ENCODE assay signal across 23 mouse cellular contexts in the genomic region with DNA sequence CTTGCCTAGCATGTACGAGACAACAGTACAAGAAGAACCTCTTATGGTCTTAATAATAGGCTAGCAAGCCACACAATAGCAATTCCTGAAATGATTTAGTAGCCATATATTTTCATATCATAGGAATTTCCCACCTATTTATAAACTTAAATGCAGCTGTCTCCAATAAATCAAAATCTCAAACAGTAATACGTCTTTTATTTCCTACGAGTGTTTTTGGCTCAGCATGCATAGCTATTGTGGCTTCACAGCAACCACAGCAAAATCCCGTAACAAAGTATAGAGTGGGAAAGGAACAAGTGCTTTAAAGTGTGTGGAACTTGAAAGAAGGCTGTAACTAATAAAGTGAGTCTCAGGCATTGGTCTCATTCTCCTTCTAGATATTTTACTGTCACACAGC. TPM values are rescaled to one million over a fixed set of nuclear protein-coding genes. Genes with fewer than 3 reads are reported as not detected.
DNase-seq lines count a peak whose midpoint lies in the region; ATAC-seq and TF ChIP-seq lines count a peak whose summit lies in the region.
"Had no signal": no experiment of that assay in that cellular context is flagged by ENCODE, and none has a peak within 500 bp of the region (broad histone marks: within the 10 kb centered on the region; RNA-seq: fewer than 3 reads in every experiment).

No protein-coding gene starts in this region.

- H3K4me3 ChIP-seq in heart, embryonic 11.5 days (ENCODE audit: low read depth, low read length) = no peak overlapping the region
- H3K4me3 ChIP-seq in limb, embryonic 14.5 days (replicated peaks; ENCODE audit: low read length) = no peak overlapping the region
- no peak overlapping the region for H3K4me3 ChIP-seq in limb, embryonic 10.5 days
- no peak overlapping the region for H3K4me3 ChIP-seq in myocyte
- H3K4me3 ChIP-seq in left cerebral cortex, adult 2 months = no peak overlapping the region
- H3K4me3 ChIP-seq: embryonic facial prominence, embryonic 13.5 days; forebrain, embryonic 13.5 days; forebrain, embryonic 15.5 days had no signal

- no peak for TF ChIP-seq CTCF in left cerebral cortex, adult 2 months (IDR thresholded peaks at IDR 0.05)

- no peaks in the 10 kb centered on the region for H3K79me2 ChIP-seq in myocyte (ENCODE audit: control insufficient read depth, insufficient read depth)

- H3K9ac ChIP-seq in heart, embryonic 11.5 days (ENCODE audit: low read depth, low read length) = no peak overlapping the region
- H3K9ac ChIP-seq in limb, embryonic 14.5 days (ENCODE audit: low read depth, low read length, severe bottlenecking) = no peak overlapping the region
- H3K9ac ChIP-seq: embryonic facial prominence, embryonic 13.5 days; forebrain, embryonic 13.5 days; forebrain, embryonic 15.5 days; forebrain, postnatal 0 days had no signal

- no peak overlapping the region for H3ac ChIP-seq in myocyte (ENCODE audit: control insufficient read depth, insufficient read length)

- H3K4me2 ChIP-seq in heart, embryonic 11.5 days = no peak overlapping the region
- H3K4me2 ChIP-seq in limb, embryonic 14.5 days (replicated peaks; ENCODE audit: low read depth, low read length, severe bottlenecking) = no peak overlapping the region
- H3K4me2 ChIP-seq in myocyte (ENCODE audit: low read depth) = peak overlapping the region; percentile 57
- H3K4me2 ChIP-seq: embryonic facial prominence, embryonic 13.5 days; forebrain, embryonic 13.5 days; forebrain, embryonic 15.5 days had no signal

- peaks cover 4% of the 10 kb centered on the region; the same call in 1 of the 2 replicates for H3K36me3 ChIP-seq in heart, embryonic 11.5 days (ENCODE audit: control insufficient read depth, insufficient read depth, low read length)
- H3K36me3 ChIP-seq in limb, embryonic 14.5 days (ENCODE audit: control insufficient read depth, insufficient read depth, low read length) = peaks cover 17% of the 10 kb centered on the region
- peaks cover 47% of the 10 kb centered on the region for H3K36me3 ChIP-seq in limb, embryonic 10.5 days
- H3K36me3 ChIP-seq in myocyte (ENCODE audit: control insufficient read depth, insufficient read depth) = no peaks in the 10 kb centered on the region

- peak; percentile 51 for DNase-seq in heart, adult 11 months
- DNase-seq in limb, embryonic 14.5 days (ENCODE audit: low spot score) = peak; percentile 29
- no peak for DNase-seq in limb, embryonic 10.5 days (ENCODE audit: low spot score)
- no peak for DNase-seq in left cerebral cortex, adult 2 months (ENCODE audit: extremely low spot score in 1 of 2, low spot score in 2 of 2)
- DNase-seq: adrenal gland, adult 8-10 months; adrenal gland, postnatal 14 days; adrenal gland, postnatal 36 days; cerebellum, adult 11-12 months; cerebellum, adult 2 months; cerebellum, adult 9-10 months; cerebellum, postnatal 10 days; cerebellum, postnatal 25 days; forebrain, postnatal 0 days had no signal

- no peaks in the 10 kb centered on the region for H3K27me3 ChIP-seq in heart, embryonic 11.5 days (ENCODE audit: control insufficient read depth, insufficient read depth, low read length)
- H3K27me3 ChIP-seq in limb, embryonic 14.5 days (ENCODE audit: control insufficient read depth, insufficient read depth, low read length) = no peaks in the 10 kb centered on the region
- no peaks in the 10 kb centered on the region for H3K27me3 ChIP-seq in limb, embryonic 10.5 days (ENCODE audit: low read depth, poor library complexity, severe bottlenecking)
- H3K27me3 ChIP-seq in myocyte (ENCODE audit: control insufficient read depth, insufficient read depth, insufficient read length) = no peaks in the 10 kb centered on the region
- H3K27me3 ChIP-seq: CH12.LX; embryonic facial prominence, embryonic 13.5 days; forebrain, embryonic 13.5 days; forebrain, embryonic 15.5 days; Patski had no signal

- H3K27ac ChIP-seq in heart, embryonic 11.5 days (ENCODE audit: low read depth, low read length) = no peak overlapping the region
- no peak overlapping the region for H3K27ac ChIP-seq in limb, embryonic 14.5 days (replicated peaks; ENCODE audit: low read depth, low read length)
- no peak overlapping the region for H3K27ac ChIP-seq in limb, embryonic 10.5 days
- no peak overlapping the region for H3K27ac ChIP-seq in left cerebral cortex, adult 2 months
- H3K27ac ChIP-seq: embryonic facial prominence, embryonic 13.5 days; forebrain, embryonic 13.5 days; forebrain, embryonic 15.5 days had no signal

- no peak for TF ChIP-seq POLR2A in limb, embryonic 14.5 days (IDR thresholded peaks at IDR 0.05; ENCODE audit: borderline replicate concordance, extremely low read depth, insufficient read depth, insufficient read length)
- no peak for TF ChIP-seq POLR2A in myocyte (IDR thresholded peaks at IDR 0.05; ENCODE audit: insufficient read length, low read depth)

- no peaks in the 10 kb centered on the region for H3K9me3 ChIP-seq in heart, embryonic 11.5 days (replicated peaks; ENCODE audit: control insufficient read depth, low read length)
- no peaks in the 10 kb centered on the region for H3K9me3 ChIP-seq in limb, embryonic 14.5 days (ENCODE audit: control insufficient read depth, low read length)
- no peaks in the 10 kb centered on the region for H3K9me3 ChIP-seq in limb, embryonic 10.5 days (replicated peaks)
- H3K9me3 ChIP-seq: embryonic facial prominence, embryonic 13.5 days; forebrain, embryonic 13.5 days; forebrain, embryonic 15.5 days; G1E had no signal

- no peaks in the 10 kb centered on the region for H3K4me1 ChIP-seq in heart, embryonic 11.5 days (ENCODE audit: control insufficient read depth, insufficient read depth, low read length)
- 0 out of 2 replicates have a peak, but pooled peaks cover 6% of the 10 kb centered on the region for H3K4me1 ChIP-seq in limb, embryonic 14.5 days (ENCODE audit: control insufficient read depth, insufficient read depth, low read length)
- peaks cover 7% of the 10 kb centered on the region; the same call in 1 of the 2 replicates for H3K4me1 ChIP-seq in limb, embryonic 10.5 days
- H3K4me1 ChIP-seq: forebrain, embryonic 13.5 days; forebrain, embryonic 15.5 days had no signal

- intact Hi-C loops in left cerebral cortex, adult 2 months (cut with DNase I) = no loop called here

- ATAC-seq in heart, embryonic 11.5 days (replicated peaks; ENCODE audit: insufficient number of reproducible peaks, low FRiP score, low TSS enrichment) = no peak
- peak; percentile 60; the same call in 1 of the 2 replicates for ATAC-seq in limb, embryonic 14.5 days (ENCODE audit: low FRiP score, low read depth)
- ATAC-seq: activated CD4-positive, CD25-positive, alpha-beta regulatory T cell, adult 4 months; CD4-positive, CD25-positive, alpha-beta regulatory T cell, adult 4 months; forebrain, embryonic 13.5 days; forebrain, embryonic 15.5 days; forebrain, postnatal 0 days; Patski had no signal

- 91% methylated on average over 4 of the region's 4 CpGs for WGBS in heart, embryonic 11.5 days (ENCODE audit: insufficient replicate concordance)
- 54% methylated on average over 4 of the region's 4 CpGs for WGBS in limb, embryonic 14.5 days
- WGBS in limb, embryonic 10.5 days = 89% methylated on average over 4 of the region's 4 CpGs

TF ChIP-seq in myocyte, 11 proteins besides CTCF, POLR2A, EP300 and RAD21:
- TF ChIP-seq CEBPB (IDR thresholded peaks at IDR 0.05; ENCODE audit: insufficient read depth, poor library complexity, severe bottlenecking) (no peak), TCF3 (IDR thresholded peaks at IDR 0.05; ENCODE audit: insufficient read length, low read depth) (no peak), MYOG (IDR thresholded peaks at IDR 0.05; ENCODE audit: control insufficient read depth in 1 of 3, insufficient read depth in 1 of 3, insufficient read length in 2 of 3, low read depth in 2 of 3) (peak in 1 of 3 experiments; percentile 24), MYOD1 (IDR thresholded peaks at IDR 0.05; ENCODE audit: control insufficient read depth in 1 of 3, insufficient read length in 2 of 3, low read depth in 2 of 3) (peak; percentile 30 to 63 (median 30))

RNA-seq across cellular contexts. Expression of gene Zbtb37, which starts 24.2 kb away (rescaled TPM):
- polyA plus RNA-seq in heart, embryonic 11.5 days (2014; fragmentation: Nextera tagmentation; extraction: Ambion mirVana) = 8.0 and 11.2 TPM in 2 replicates
- polyA plus RNA-seq in limb, embryonic 14.5 days (2012; rRNA removed) = 5.2 and 5.4 TPM in 2 replicates
- polyA plus RNA-seq in limb, embryonic 14.5 days (2014; fragmentation: Nextera tagmentation; extraction: Ambion mirVana) = 6.9 and 9.3 TPM in 2 replicates
- polyA plus RNA-seq in limb, embryonic 10.5 days (2016; fragmentation: Nextera tagmentation; extraction: Ambion mirVana) = 6.2 and 8.6 TPM in 2 replicates
- polyA plus RNA-seq in myocyte (2012; fragmentation: generic; extraction: Trizol) = 1.4 TPM
- total RNA-seq in left cerebral cortex, adult 2 months (2021) = 10 to 100 TPM; 18.2 to 20.0 TPM

RNA-seq across cellular contexts. Expression of gene Serpinc1, which starts 32.1 kb away (rescaled TPM):
- polyA plus RNA-seq in heart, embryonic 11.5 days (2014; fragmentation: Nextera tagmentation; extraction: Ambion mirVana) = 1.2 and 2.4 TPM in 2 replicates
- polyA plus RNA-seq in limb, embryonic 14.5 days (2012; rRNA removed) = 4.9 and 7.5 TPM in 2 replicates
- 3.3 and 6.2 TPM in 2 replicates for polyA plus RNA-seq in limb, embryonic 14.5 days (2014; fragmentation: Nextera tagmentation; extraction: Ambion mirVana)
- 1.8 and 2.0 TPM in 2 replicates for polyA plus RNA-seq in limb, embryonic 10.5 days (2016; fragmentation: Nextera tagmentation; extraction: Ambion mirVana)
- 0.26 TPM for polyA plus RNA-seq in myocyte (2012; fragmentation: generic; extraction: Trizol)
- total RNA-seq in left cerebral cortex, adult 2 months (2021) = under 1 TPM; 0.25 to 0.68 TPM

Comparison
In these comparisons a context has a peak if more than half of its experiments do, and no peak if none do; other contexts are left out.
1. DNase-seq: peak in heart, adult 11 months (single experiment) and limb, embryonic 14.5 days (single experiment); none in limb, embryonic 10.5 days (single experiment) and left cerebral cortex, adult 2 months (0 of 2).